Mouse (Mus musculus): ENCODE measurements around the gene Entpd3.

Gene Entpd3

DNA sequence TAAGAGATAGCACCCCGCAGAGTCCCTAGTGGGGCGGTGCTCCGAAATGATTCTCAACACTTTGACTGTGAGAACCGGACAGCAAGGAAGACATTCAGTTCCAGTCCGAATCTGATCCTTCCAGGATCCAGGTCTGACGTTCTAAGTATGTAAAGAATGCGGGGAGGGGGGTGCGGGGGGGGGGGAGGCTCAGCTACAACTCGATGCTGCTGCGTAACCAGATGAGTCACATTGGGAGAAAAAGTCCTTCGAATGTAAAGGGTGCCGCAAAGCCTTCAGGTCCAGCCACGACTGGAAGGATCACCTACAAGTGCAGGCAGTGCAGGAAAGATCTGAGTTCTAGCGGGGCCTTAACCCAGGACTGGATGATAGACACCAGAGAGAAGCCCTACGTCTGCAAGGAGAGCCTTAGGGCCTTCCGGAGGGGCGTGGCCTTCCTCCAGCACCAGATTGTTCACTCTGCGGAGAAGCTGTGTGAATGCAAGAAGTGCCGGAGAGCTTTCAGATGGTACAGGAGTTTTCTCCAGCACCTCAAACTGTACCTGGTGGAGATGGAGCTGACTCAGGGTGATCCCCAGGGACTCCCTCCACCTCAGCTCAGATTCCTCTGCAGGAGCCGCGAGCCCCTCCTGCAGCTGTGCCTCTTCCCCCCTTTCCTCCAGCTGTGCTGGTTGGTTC, 42.5 kb downstream of the Entpd3 start:
- DNase-seq: no peak

DNA sequence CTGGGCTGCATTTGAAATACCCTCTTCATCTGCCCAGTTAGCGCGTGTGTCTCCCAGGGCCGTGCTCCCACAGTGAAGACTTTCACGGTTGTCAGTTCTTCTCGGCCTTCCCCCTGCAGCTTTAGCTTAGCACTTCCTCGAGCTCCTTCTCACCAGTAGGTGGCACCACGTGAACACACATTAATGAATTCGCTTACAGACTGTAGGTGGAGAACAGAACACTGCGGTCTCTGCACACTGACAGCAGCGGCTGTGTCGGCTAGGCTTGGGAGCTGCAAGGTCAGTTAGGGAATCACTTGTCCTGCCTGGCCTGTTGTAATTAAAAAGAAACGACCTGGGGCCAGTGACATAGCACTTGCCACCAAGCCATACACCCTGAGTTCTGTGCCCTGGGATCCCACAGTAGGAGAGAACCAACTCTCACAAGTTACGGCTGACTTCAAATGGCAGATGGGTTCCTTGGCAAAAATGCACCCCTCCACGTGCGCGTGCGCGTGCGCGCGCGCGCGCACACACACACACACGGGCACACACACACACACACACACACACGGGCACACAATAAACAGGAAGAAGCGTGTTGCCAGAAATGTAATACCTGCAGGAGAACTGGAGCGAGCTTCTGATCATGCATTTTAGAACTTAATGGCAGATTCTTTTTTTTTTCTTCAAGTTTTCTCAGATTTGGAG, 43.1 kb downstream of the Entpd3 start:
- peak; percentile 88 for DNase-seq

DNA sequence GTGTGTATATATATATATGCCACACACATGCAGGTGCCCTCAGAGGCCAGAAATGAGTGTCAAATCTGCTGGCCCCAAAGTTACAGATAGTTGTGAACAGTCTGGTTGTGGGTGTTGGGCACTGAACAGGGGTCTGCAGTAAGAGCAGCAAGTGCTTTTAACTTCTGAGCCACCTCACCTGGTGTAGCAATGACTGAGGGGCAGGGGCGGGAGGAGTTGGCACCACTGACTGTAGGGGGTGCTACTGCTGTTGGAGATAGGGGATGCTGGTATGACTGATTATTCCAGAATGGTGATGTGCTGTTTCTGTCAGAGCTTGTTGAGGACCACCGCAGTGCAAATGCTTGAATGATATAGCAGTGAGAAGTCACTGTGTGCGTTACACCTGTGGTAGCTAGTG, 43.7 kb downstream of the Entpd3 start:
- no peak for DNase-seq

DNA sequence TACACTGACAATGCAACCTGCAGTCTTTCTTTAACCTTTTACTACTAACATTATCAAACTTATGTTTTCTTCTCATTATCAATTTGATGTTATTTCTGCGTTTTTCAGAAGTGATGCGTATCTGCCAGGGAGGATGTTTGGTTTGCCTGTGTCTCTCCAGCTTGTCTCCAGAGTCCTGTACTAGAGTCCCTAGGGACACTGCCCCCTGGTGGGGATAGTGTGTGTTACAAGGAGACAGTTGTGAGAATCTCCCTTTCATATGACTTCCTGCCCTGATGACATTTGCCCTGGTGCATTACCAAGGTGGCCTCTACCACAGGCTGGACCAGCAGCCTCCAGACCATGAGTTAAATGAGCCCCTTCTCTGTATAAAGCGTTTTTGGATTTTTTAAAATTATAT, 46.9 kb downstream of the Entpd3 start:
- DNase-seq: peak; percentile 83

DNA sequence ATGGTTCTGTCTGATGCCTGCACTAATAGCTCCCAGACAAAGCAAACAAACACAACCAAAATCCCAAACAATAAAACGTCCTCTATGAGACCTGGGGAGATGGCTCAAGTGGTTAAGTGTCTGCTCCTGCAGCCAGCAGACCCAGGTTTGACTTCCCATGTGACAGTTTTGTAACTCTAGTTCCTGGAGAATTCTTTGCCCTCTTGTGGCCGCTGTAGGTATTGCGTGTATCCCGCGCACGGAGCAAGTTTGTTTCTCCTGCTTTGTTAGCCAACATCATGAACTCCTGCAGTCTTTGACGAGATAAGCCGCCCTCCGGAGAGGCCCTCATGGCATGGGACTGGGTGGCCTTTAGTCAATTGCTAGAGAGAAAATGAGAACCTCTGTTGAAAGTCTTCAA, 51.9 kb downstream of the Entpd3 start:
- DNase-seq: peak; percentile 82

DNA sequence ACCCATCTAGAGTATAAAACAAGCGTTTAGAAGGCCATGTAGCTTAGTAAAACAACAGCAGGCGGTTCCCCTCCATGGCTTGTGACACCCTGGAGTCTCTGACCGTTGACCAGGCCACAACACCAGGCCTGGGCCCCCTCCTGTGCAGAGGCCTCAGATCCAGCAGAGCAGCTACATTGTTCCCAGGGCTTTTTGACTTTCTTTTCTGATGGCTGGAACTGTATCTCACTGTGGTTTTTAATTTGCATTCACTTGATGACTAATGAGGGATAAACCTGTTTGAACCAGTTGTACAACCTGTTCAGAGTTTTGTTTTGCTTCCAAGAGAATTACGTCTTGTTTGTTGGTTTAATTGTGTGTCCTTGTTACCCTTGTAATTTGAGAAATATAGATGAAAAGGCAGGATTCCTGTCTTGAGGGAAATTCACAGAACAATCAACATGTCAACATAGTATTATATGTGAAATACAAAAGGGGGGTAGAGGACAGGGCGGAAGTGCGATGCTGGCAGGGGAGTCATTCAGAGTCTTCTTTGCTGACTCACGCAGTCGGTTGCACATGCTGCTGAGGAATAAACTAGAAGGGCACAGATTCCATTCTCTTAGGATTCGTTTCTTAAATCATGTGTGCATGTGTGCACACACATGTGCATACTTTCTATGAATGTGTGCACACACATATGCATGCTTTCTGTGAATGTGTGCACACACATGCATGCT, 53.9 kb downstream of the Entpd3 start:
- no peak for DNase-seq

DNA sequence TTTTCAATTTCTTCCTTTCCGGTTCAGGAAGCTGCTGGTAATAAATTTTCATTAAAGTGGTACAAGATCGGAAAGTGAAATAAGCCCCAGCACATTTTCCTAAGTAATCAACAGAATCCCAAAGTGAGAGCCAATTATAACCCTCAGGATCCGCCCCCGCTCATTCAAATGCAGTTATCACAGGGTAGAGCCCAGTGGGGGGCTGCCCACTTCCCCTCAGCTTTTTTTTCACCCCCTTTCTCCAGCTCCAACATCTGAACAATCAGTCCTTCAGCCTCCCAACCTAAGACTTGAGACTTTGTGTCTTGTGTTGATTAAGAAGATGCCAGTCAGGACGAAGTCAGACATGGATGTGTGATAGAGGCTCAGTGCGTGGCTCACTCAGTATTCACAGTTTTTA, 55.2 kb downstream of the Entpd3 start:
- DNase-seq: no peak

DNA sequence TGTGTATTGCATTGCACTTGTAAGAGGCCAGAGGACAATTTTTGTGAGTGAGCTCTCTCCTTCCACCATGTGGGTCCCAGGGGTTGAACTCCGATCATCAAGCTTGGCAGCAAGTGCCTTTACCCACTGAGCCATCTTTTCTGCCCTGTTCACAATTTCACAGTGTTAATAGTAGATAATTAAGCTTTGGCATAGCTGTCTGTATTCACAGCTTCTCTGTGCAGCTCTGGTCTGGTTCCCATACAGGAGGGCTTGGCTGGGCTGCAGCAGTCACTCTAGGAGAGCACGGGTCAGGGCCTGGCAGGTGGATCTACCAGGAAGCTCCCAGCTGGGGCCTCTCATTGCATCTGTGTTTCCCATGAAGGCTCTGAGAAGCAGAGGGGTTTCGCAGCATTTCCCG, 55.7 kb downstream of the Entpd3 start:
- no peak for DNase-seq

DNA sequence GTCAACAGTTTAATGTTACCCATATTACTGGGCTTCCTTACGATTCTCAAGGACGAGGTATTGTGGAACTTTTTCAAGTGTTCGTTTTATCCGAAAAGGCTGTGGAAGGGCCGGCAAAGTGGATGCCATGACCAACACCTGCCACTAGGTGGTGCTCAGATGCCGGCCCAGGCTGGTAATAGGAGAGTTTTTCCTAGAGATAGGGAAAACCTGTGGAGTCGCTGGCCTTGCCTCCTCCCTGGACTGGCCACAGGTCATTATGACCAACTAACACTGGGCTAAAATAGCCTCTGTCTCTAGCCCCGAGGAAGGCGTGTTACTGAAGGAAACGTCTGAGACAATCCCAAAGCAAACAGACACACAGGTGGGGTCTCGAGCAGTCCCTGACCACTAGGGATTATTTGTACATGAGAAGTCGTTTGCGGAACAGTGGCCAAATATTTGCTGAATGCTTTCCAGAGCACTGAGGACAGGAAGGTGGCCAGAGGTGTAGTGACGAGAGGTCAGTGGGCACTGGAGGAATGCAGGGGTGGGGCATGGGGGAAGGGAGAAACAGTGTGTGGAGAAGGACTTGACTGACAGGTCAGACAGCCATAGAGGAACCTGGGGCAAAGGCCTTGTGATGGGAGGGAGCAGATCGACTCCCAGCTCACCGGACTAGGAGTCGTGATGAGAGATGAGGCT, 62.0 kb downstream of the Entpd3 start:
- peak; percentile 66 for DNase-seq

DNA sequence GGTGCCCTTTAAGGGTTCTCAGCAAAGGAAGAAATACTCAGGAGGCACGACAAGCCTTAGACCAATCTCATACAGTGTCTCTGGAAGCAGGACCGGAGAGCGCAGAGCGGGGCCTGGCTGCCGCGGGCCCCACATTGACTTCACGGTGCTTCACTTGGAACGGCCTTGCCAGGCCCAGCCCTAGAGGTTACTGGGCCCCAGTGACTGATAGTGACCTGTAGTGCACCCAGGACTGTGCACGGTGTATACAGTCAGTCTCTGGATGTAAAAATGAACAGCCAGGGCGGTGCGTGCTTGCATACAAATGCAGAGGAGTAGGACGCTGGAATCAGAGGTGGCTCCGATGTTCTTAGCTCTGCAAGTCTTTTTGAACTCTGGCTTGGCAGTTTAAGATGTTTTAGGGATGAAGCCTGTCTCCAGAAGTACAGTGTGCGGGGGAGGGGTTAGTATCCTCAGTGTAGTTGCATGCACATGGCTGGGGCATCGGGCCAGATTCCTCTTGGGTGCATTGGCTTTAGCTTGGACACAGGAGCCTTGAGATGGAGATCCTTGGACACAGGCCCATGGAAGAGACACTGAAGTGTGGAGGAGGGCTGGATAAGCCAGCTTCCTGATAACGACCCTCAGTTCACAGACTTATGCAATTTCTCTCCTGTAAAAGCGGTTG, 62.7 kb downstream of the Entpd3 start:
- peak; percentile 50 for DNase-seq

DNA sequence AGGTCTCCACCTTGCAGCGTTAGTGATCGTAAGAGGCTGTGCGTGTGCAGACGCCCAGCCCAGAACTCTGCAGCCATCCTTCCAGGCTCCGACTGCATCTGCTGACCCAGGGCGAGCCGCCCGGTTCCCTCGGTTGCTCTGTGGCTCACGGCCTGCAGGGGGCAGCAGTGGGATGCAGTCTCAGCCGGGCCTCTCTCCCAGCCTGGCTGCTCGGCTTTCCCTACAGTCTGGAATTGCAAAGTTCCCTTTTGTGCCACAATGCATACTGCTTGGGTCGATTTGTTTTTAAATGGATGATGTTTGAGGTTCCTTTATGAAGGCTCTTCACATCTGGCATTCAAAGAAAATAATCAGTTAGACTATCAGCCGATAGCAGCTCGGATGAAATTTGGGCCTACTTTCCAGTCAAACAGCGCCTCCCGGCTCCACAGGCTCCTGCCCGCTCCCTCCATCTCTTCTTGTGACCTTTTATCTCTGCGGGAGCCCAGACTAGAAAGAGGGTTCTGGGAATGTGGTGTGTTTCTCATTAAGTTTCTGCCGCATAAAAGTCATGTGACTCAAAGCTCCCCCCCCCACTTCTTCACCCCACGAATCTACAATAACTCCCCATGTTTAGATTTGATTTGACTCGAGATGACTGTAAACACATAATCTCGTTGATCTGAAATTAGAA, 63.4 kb downstream of the Entpd3 start:
- DNase-seq: peak; percentile 86

DNA sequence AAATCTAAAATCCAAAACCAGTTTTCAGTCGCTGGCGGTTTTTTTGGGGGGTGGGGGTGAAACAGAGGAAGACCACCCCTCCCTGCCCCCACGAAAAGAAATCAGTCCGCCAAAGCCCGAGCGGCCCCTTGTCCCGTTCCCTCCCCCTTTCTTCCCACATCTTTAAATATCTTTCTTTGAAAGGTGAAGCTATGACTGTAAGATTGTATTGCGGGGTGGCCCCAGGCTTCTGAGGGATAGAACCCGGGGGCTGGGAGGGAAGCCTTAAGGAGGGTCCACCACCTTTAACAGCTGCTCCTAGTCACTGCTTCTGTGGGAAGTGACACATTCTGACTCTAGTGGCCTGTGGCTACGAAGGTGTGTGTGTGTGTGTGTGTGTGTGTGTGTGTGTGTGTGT, 63.9 kb downstream of the Entpd3 start:
- DNase-seq: no peak

DNA sequence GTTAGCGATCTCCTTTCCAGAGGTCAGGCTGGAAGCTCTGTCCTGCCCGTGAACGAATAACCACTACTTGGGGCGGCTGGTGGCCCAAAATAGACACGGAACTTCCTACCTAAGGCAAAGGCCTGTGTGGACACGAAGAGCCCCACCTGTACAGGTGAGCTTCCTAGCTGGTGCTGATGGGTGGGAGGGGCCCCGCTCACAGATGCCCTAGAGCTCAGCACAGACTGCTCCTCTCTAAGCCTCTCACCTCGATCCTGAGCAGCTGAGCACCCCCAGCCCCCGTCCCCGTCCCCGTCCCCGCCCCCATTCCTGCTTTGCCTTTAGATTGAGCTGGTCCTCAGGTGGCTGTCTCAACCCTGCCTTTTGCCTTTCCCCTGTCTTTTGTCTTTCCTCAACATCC, 64.3 kb downstream of the Entpd3 start:
- no peak for DNase-seq

DNA sequence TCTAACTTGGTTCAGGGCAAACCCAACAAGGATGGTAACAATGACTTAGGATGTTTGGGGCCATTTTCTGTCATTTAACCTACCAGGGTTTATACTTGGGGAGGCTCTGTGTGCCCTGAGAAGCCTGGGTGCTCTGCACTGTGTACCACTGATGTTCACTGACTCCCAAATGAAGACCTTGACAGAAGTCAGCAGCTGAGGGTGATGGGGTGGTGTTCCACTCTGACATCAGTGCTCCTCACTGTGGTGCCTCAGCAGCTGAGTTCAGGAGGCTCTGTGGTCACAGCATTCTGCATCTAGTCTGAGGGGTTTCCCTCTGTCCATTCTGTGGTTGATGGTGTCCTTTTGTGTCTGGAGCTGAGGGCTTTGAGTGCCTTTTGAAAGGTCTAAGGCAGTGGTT, 71.4 kb downstream of the Entpd3 start:
- DNase-seq: no peak

DNA sequence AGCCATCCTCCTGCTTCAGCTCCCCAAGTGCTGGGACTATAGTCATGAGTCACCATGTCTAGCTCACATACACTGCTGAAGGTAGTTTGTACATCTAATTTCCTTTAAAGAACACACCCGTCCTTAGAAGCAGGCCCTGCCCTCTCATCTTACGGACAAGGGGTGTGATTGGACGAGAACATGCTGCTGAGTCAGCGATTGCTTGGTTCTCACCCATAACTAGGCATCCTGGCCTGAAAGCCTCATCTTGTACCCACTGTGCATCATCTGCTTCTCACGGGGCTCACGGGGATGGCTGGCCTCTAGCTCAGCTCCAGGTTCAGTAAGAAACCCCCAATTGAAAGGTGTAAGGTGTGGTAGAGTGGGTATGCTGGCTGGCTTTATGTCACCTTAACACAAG, 74.4 kb downstream of the Entpd3 start:
- no peak for DNase-seq

All from right cerebral cortex, postnatal 14 days (tissue).